Mouse (Mus musculus) heart, adult 2 months (tissue): Measurements from ENCODE around the gene Fcho2. TPM values are rescaled to one million over a fixed set of nuclear protein-coding genes. Genes with fewer than 3 reads are reported as not detected.
"Not testable (repeated sequence)": the region's sequence is repeated elsewhere in the genome, so short reads cannot be mapped to it uniquely, and the experiment has no call there.

ENCODE experiments used
- DNase-seq, 2 experiments: peaks; one replicate each; pipeline ENCODE4 v3.0.0; 2021
- H3K27ac ChIP-seq: fragments of 200-600 bp; 2 replicates; pipeline ENCODE4 v1.8.1; 2022
- H3K27me3 ChIP-seq: fragments of 200-500 bp; 2 replicates; pipeline ENCODE4 v1.6.1; 2012; ENCODE audit warnings: mild to moderate bottlenecking, low read length, inconsistent platforms, mixed read lengths; ENCODE audit not compliant: control insufficient read depth, insufficient read depth
- H3K36me3 ChIP-seq: fragments of 200-500 bp; 2 replicates; pipeline ENCODE4 v1.6.1; 2012; ENCODE audit warnings: low read length, inconsistent platforms; ENCODE audit not compliant: control insufficient read depth, insufficient read depth
- H3K4me1 ChIP-seq: fragments of 200-500 bp; 2 replicates; pipeline ENCODE4 v1.6.1; 2011; ENCODE audit warnings: low read length; ENCODE audit not compliant: control insufficient read depth, insufficient read depth
- H3K4me3 ChIP-seq: fragments of 200-600 bp; 2 replicates; pipeline ENCODE4 v1.8.1; 2022
- H3K79me2 ChIP-seq: fragments of 200-500 bp; replicated peaks from 2 replicates; pipeline ENCODE4 v1.6.1; 2012; ENCODE audit warnings: mild to moderate bottlenecking, inconsistent platforms, low read length, moderate library complexity, mixed read lengths; ENCODE audit not compliant: control insufficient read depth, insufficient read depth
- H3K9ac ChIP-seq: fragments of 200-500 bp; 2 replicates; pipeline ENCODE4 v1.6.1; 2012; ENCODE audit warnings: low read depth, mild to moderate bottlenecking, control low read depth, inconsistent platforms, low read length, mixed read lengths
- CTCF ChIP-seq: fragments of 200-600 bp; IDR thresholded peaks from 2 replicates; pipeline ENCODE4 v1.8.1; 2022; ENCODE audit warnings: antibody characterized with exemption, mild to moderate bottlenecking, moderate library complexity
- EP300 ChIP-seq: fragments of 200-500 bp; IDR thresholded peaks from 2 replicates; pipeline ENCODE4 v1.6.1; 2011; ENCODE audit warnings: low read depth, low read length, control low read depth; ENCODE audit not compliant: insufficient read depth
- POLR2A ChIP-seq: fragments of 200-500 bp; IDR thresholded peaks from 2 replicates; pipeline ENCODE4 v1.6.1; 2011; ENCODE audit warnings: mild to moderate bottlenecking, low read depth, low read length, control low read depth; ENCODE audit not compliant: insufficient read depth
- whole genome bisulfite sequencing: fragments of 180-500 bp; shearing (Covaris S2); methylation state at CpG from one replicate; pipeline ENCODE4 v1.1.7; 2018; 5-methylcytosine and 5-hydroxymethylcytosine counted together
- intact Hi-C: fragments of 180-260 bp; cut with DNase I; formaldehyde crosslinking; loops from one replicate; pipeline ENCODE4 v1.15.1; 2025
- polyA plus RNA-seq: library from polyadenylated mRNA; depleted of rRNA; stranded (reverse); fragments of >200 nt; gene quantifications from 2 replicates; pipeline ENCODE4 v1.2.3, GENCODE M21; 2012
- total RNA-seq, 2 experiments: library from RNA; stranded (reverse); gene quantifications; 2 replicates each; pipeline ENCODE4 v1.2.3; 2021

Fcho2 gene
- total and polyA plus RNA-seq, 3 experiments = 11.8 to 37.6 (median 35.4) TPM

DNA sequence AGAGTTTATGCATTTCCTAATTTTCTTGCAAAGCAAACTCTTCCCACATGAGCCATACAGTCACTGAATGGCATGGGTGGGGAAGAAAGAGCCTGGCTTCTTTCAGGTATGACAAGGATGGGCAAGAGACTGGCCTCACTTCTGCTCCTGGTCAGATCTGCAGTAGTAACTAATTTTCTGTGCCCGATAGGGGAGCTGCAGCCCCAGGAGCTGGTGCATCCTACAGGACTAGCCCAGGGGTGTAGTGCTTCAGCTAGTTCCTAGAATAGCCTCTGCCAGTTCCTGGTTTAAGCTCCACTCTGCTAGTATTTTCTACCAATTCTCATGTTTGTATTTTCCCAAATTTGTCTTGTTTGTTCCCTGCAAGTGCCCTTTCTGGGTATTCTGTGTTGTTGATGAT is 18.9 kb upstream of the Fcho2 start:
- Histone ChIP-seq H3K9ac (no peak overlapping the region), H3K79me2 (no peaks in the 10 kb centered on the region), H3K36me3 (no peaks in the 10 kb centered on the region), H3K27ac (no peak overlapping the region), H3K4me3 (no peak overlapping the region), H3K27me3 (no peaks in the 10 kb centered on the region), H3K4me1 (no peaks in the 10 kb centered on the region)
- no peak for TF ChIP-seq EP300
- no peak for TF ChIP-seq POLR2A
- TF ChIP-seq CTCF = peak; percentile 29; the same call in 1 of the 2 replicates
- intact Hi-C loops = no loop called here
- 21% methylated on average over 1 of the region's 1 CpGs for WGBS
- DNase-seq = no peak

DNA sequence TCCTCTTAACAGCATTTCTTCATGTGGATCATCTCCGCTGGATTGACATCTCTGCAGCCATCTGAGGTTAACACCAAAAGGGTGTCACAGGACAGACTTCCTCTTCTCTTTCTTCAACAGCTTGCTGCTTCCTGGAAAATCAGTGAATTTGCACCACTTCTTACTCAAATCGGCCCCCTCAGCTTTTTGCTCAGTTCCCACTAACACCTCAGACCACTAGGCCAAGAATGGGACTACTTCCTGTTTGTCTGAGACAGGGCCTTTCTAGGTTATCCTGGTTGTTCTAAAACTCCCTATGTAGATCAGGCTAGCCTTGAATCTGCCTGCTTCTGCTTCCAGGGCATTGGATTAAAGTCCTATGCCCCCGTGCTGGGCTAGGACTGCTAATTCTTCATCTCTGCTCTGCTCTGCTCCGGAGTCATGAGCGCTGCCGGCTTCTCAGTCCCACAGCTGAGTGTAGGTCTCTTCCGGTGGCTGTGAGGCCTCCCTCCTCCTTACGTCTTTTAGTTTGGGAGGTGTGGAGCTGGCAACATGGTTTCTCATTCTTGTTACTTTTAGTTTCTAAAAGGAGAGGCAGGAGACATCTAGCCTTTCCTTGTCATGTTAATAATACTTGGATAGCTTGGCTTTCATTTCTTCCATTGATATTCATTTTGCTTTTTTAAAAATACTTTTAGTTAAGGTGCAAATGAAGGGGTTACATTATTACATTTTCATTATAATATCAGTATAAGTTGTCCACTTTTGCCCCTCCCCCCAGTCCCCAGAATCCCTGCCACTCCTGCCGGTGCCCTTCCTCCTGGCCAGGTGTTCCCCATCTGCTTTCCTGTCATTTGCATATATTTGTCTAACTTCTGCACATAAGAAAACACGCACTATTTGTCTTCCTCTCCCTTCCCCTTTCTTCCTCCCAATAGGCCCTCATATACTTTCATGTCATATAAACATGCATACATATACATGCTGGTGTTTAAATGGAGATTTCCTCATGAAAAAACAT is 17.5 kb upstream of the Fcho2 start:
- H3K36me3 ChIP-seq = no peaks in the 10 kb centered on the region
- no peak overlapping the region for H3K27ac ChIP-seq
- no peak for TF ChIP-seq POLR2A
- no peak for TF ChIP-seq CTCF
- TF ChIP-seq EP300 = no peak
- no peak overlapping the region for H3K4me3 ChIP-seq
- no peaks in the 10 kb centered on the region for H3K4me1 ChIP-seq
- DNase-seq = no peak
- H3K9ac ChIP-seq = no peak overlapping the region
- intact Hi-C loops = no loop called here
- H3K27me3 ChIP-seq = no peaks in the 10 kb centered on the region
- 71% methylated on average over 10 of the region's 10 CpGs for WGBS
- H3K79me2 ChIP-seq = no peaks in the 10 kb centered on the region

DNA sequence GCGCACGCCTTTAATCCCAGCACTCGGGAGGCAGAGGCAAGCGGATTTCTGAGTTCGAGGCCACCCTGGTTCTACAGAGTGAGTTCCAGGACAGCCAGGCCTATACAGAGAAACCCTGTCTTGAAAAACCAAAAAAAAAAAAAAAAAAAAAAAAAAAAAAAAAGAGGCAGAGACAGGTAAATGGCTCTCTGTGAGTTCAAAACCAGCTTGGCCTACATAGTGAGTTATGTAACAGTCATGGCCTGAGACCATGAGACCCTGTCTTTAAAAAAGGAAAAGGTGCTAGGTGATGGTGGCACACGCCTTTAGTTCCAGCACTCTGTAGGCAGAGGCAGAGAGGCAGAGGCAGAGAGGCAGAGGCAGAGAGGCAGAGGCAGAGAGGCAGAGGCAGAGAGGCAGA is 13.8 kb upstream of the Fcho2 start:
- H3K9ac ChIP-seq, H3K79me2 ChIP-seq, H3K27me3 ChIP-seq, intact Hi-C loops, H3K27ac ChIP-seq, H3K4me1 ChIP-seq, DNase-seq, H3K36me3 ChIP-seq, H3K4me3 ChIP-seq: not testable (repeated sequence)
- WGBS = 96% methylated on average over 6 of the region's 6 CpGs

DNA sequence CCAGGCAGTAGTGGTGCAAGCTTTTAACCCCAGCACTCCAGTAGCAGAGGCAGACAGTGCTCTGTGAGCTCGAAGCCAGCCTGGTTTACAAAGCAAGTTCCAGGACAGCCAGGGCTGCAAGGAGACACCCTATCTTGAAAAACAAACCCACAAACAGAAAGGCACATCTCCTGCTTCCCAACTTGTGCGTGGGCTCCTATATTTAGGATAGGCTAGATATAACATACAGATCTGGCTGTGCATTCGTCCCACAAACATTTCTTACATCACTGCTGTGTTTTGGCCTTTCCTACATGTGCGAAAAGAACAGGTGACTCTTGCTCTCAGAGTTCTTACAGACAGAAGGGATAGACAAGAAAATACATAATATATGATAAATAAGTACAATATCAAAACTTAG is 10.3 kb upstream of the Fcho2 start:
- Histone ChIP-seq H3K4me3 (no peak overlapping the region), H3K36me3 (no peaks in the 10 kb centered on the region), H3K27ac (no peak overlapping the region), H3K79me2 (no peaks in the 10 kb centered on the region), H3K4me1 (no peaks in the 10 kb centered on the region), H3K27me3 (no peaks in the 10 kb centered on the region), H3K9ac (no peak overlapping the region)
- WGBS = 87% methylated on average over 4 of the region's 4 CpGs
- intact Hi-C loops = no loop called here
- TF ChIP-seq CTCF (no peak), EP300 (no peak), POLR2A (no peak)
- DNase-seq = no peak

DNA sequence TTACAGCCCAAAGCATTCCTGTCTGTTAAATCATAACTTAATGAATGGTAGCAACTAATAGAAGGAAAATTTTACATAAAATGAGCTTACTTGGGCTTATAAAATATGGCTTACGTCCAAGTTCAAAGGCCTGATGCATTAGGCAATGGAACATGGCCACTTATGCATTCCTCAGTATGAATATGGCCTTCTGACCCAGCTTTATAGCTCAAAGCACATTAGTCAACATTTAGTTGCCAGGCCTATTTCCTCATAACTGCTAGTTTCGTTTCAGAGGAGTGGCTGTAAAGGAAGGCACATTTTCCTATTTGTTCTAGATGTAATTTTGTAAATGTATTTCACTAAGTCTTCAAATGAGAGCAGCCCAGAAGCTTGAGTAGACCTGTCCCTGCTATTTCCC is 3.8 kb upstream of the Fcho2 start:
- intact Hi-C loops = no loop called here

DNA sequence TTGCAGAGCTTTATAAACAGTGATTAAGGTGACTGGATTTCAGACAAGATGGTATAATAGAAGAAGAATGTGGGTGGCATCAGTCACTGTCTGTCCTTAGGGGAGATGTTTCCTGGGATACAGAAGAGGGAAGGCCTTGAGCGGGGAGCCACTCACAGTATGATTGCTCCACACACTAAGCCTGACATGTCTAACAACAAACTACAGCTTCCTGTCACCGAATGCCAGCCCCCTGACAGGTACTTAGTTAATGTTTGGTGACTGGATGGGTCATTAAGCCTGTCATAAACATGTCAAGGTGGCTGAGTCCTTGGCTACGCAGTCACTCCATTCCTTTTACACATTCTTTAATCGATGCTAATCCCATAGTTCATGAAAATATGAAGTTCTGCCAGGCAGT is 3.0 kb upstream of the Fcho2 start:
- 92% methylated on average over 4 of the region's 4 CpGs for WGBS
- no peak overlapping the region for H3K27ac ChIP-seq
- no peak overlapping the region for H3K9ac ChIP-seq
- H3K79me2 ChIP-seq = peaks cover 2% of the 10 kb centered on the region
- TF ChIP-seq CTCF (no peak), EP300 (no peak), POLR2A (no peak)
- peaks cover 2% of the 10 kb centered on the region for H3K4me1 ChIP-seq
- H3K4me3 ChIP-seq = no peak overlapping the region
- intact Hi-C loops = no loop called here
- peaks cover 4% of the 10 kb centered on the region; the same call in 1 of the 2 replicates for H3K36me3 ChIP-seq
- DNase-seq = no peak
- H3K27me3 ChIP-seq = no peaks in the 10 kb centered on the region

More for the DNA sequence above, 3.8 kb upstream of the Fcho2 start:
- no peak overlapping the region for H3K27ac ChIP-seq
- no peaks in the 10 kb centered on the region for H3K4me1 ChIP-seq
- H3K4me3 ChIP-seq = no peak overlapping the region
- no peak overlapping the region for H3K9ac ChIP-seq
- H3K36me3 ChIP-seq = peaks cover 4% of the 10 kb centered on the region; the same call in 1 of the 2 replicates
- no peaks in the 10 kb centered on the region for H3K27me3 ChIP-seq
- no peak for TF ChIP-seq CTCF
- TF ChIP-seq EP300 = no peak
- TF ChIP-seq POLR2A = no peak
- WGBS = 55% methylated on average over 2 of the region's 2 CpGs
- H3K79me2 ChIP-seq = no peaks in the 10 kb centered on the region; the same call in 1 of the 2 replicates
- DNase-seq = no peak
